ENCODE assay signal across 8 mouse cellular contexts in genomic region chr19:36183127-36183526, GRCm38 (mm10).
DNase-seq lines count a peak whose midpoint lies in the region; ATAC-seq and TF ChIP-seq lines count a peak whose summit lies in the region.

No protein-coding gene starts in this region.

- TF ChIP-seq CTCF in ES-Bruce4 (IDR thresholded peaks at IDR 0.05; ENCODE audit: low read depth, low read length): peak; percentile 38

- TF ChIP-seq EP300 in ES-Bruce4 (IDR thresholded peaks at IDR 0.05; ENCODE audit: insufficient read depth, low read depth, low read length): no peak

- H3K27ac ChIP-seq in ES-Bruce4 (ENCODE audit: insufficient read depth, low read length): no peak overlapping the region
- no peak overlapping the region for H3K27ac ChIP-seq in forebrain, embryonic 13.5 days
- no peak overlapping the region for H3K27ac ChIP-seq in liver, embryonic 16.5 days (ENCODE audit: low read length)

- no peaks in the 10 kb centered on the region for H3K9me3 ChIP-seq in ES-Bruce4 (replicated peaks; ENCODE audit: control insufficient read depth, insufficient read depth, low read length, poor library complexity, severe bottlenecking)
- H3K9me3 ChIP-seq in forebrain, embryonic 13.5 days (replicated peaks): no peaks in the 10 kb centered on the region
- no peaks in the 10 kb centered on the region for H3K9me3 ChIP-seq in liver, embryonic 16.5 days (replicated peaks; ENCODE audit: control insufficient read depth, low read length)

- 39% methylated on average over 2 of the region's 2 CpGs for WGBS in forebrain, embryonic 13.5 days
- WGBS in liver, embryonic 16.5 days (ENCODE audit: insufficient replicate concordance): 7% methylated on average over 2 of the region's 2 CpGs

- no peaks in the 10 kb centered on the region for H3K36me3 ChIP-seq in ES-Bruce4 (ENCODE audit: control insufficient read depth, insufficient read depth, low read length, poor library complexity, severe bottlenecking)
- H3K36me3 ChIP-seq in forebrain, embryonic 13.5 days (ENCODE audit: poor library complexity, severe bottlenecking): no peaks in the 10 kb centered on the region
- H3K36me3 ChIP-seq in liver, embryonic 16.5 days (ENCODE audit: control insufficient read depth, insufficient read depth): no peaks in the 10 kb centered on the region

- ATAC-seq in forebrain, embryonic 13.5 days: peak; percentile 92
- peak; percentile 45; the same call in 1 of the 2 replicates for ATAC-seq in liver, embryonic 16.5 days (ENCODE audit: low read depth)
- ATAC-seq in neutrophil, adult 5-6 weeks (ENCODE audit: extremely low read depth, insufficient number of reproducible peaks, low FRiP score, poor library complexity, severe bottlenecking): peak; percentile 69

- no peak overlapping the region for H3K4me3 ChIP-seq in ES-Bruce4 (ENCODE audit: low read depth, low read length)
- H3K4me3 ChIP-seq in forebrain, embryonic 13.5 days: no peak overlapping the region
- H3K4me3 ChIP-seq in liver, embryonic 16.5 days (ENCODE audit: low read depth, low read length): no peak overlapping the region

- DNase-seq in adrenal gland, postnatal 14 days: peak; percentile 81
- DNase-seq in heart, postnatal 10 days: peak; percentile 82 to 84
- DNase-seq in kidney, postnatal 36 days: peak; percentile 72 to 80
- DNase-seq in thymus, postnatal 14 days: peak; percentile 85

- no peaks in the 10 kb centered on the region for H3K27me3 ChIP-seq in ES-Bruce4 (ENCODE audit: control insufficient read depth, insufficient read depth, low read length, poor library complexity, severe bottlenecking)
- no peaks in the 10 kb centered on the region for H3K27me3 ChIP-seq in forebrain, embryonic 13.5 days
- no peaks in the 10 kb centered on the region for H3K27me3 ChIP-seq in liver, embryonic 16.5 days (ENCODE audit: control insufficient read depth, insufficient read depth, low read depth, low read length)

- H3K4me2 ChIP-seq in forebrain, embryonic 13.5 days: no peak overlapping the region
- no peak overlapping the region for H3K4me2 ChIP-seq in liver, embryonic 16.5 days (ENCODE audit: low read depth, low read length)

- H3K9ac ChIP-seq in ES-Bruce4 (ENCODE audit: low read depth, poor library complexity, severe bottlenecking): no peak overlapping the region
- no peak overlapping the region for H3K9ac ChIP-seq in forebrain, embryonic 13.5 days
- H3K9ac ChIP-seq in liver, embryonic 16.5 days (ENCODE audit: low read depth, low read length): no peak overlapping the region

- no peak for TF ChIP-seq POLR2A in ES-Bruce4 (IDR thresholded peaks at IDR 0.05; ENCODE audit: insufficient read depth, low read length)

- intact Hi-C loops in heart, postnatal 10 days (cut with DNase I): loop anchor here (1.0 to 5.0 kb wide), 4 partner anchors 71 to 257 kb away; partner anchors contain the start of gene Pcgf5

- H3K4me1 ChIP-seq in ES-Bruce4 (ENCODE audit: control insufficient read depth, insufficient read depth, low read length): no peaks in the 10 kb centered on the region
- no peaks in the 10 kb centered on the region for H3K4me1 ChIP-seq in forebrain, embryonic 13.5 days
- H3K4me1 ChIP-seq in liver, embryonic 16.5 days (ENCODE audit: control insufficient read depth, low read depth, low read length): no peaks in the 10 kb centered on the region
